Mouse (Mus musculus) CH12.LX (cell line): ENCODE results near the gene Ndufv2.

Source experiments
- CTCF ChIP-seq, 2 experiments: IDR thresholded peaks in 1 of 2; conservative IDR thresholded peaks in 1 of 2; 2 replicates each; pipeline ENCODE4 v1.5.1; 2011 to 2012; ENCODE audit warnings: low read depth in 2 of 2, low read length in 2 of 2, improper control_type of control experiment in 1 of 2, inconsistent platforms in 1 of 2, mild to moderate bottlenecking in 1 of 2, moderate library complexity in 1 of 2
- HCFC1 ChIP-seq: IDR thresholded peaks from 2 replicates; pipeline ENCODE4 v1.6.1; 2012; ENCODE audit warnings: low read depth, mild to moderate bottlenecking, inconsistent platforms, low read length, improper control_type of control experiment
- MEF2A ChIP-seq: IDR thresholded peaks from 2 replicates; pipeline ENCODE4 v1.6.1; 2014; ENCODE audit warnings: low read depth, mild to moderate bottlenecking, inconsistent platforms, low read length, improper control_type of control experiment, borderline replicate concordance
- NRF1 ChIP-seq: IDR thresholded peaks from 2 replicates; pipeline ENCODE4 v1.6.1; 2014; ENCODE audit warnings: low read depth, mild to moderate bottlenecking, inconsistent platforms, low read length, improper control_type of control experiment, moderate library complexity
- POLR2A ChIP-seq: IDR thresholded peaks from 2 replicates; pipeline ENCODE4 v1.6.1; 2011; ENCODE audit warnings: low read depth, mild to moderate bottlenecking, improper control_type of control experiment, low read length
- POLR2AphosphoS2 ChIP-seq: IDR thresholded peaks from 2 replicates; pipeline ENCODE4 v1.6.1; 2011; ENCODE audit warnings: low read depth, low read length, improper control_type of control experiment
- RCOR1 ChIP-seq: conservative IDR thresholded peaks from 2 replicates; pipeline ENCODE4 v1.6.1; 2012; ENCODE audit warnings: low read depth, mild to moderate bottlenecking, inconsistent platforms, low read length, improper control_type of control experiment
- ZNF384 ChIP-seq: IDR thresholded peaks from 2 replicates; pipeline ENCODE4 v1.6.1; 2012; ENCODE audit warnings: low read depth, low read length, improper control_type of control experiment, inconsistent platforms

- TF ChIP-seq POLR2AphosphoS2 (no peak), HCFC1 (no peak), CTCF (conservative IDR thresholded peaks at IDR 0.05 in 1 of 2, IDR thresholded peaks at IDR 0.05 in 1 of 2; ENCODE audit: low read depth in 2 of 2, low read length in 2 of 2) (no peak), RCOR1 (no peak), MEF2A (no peak), ZNF384 (no peak), NRF1 (no peak), POLR2A (no peak)
Observed at GRCm38 (mm10) chr17:66053349-66053748, 48.0 kb downstream of the Ndufv2 start.
